Mouse (Mus musculus): ENCODE data around the gene Sox5. TPM values are rescaled to one million over a fixed set of nuclear protein-coding genes. Genes with fewer than 3 reads are reported as not detected.
A peak's percentile ranks its signal among the peaks of the same experiment; 100 is the strongest.

The Sox5 gene
- polyA plus RNA-seq, 1 experiment from 2014 or later: 54.7 TPM

- no peaks in the 10 kb centered on the region for H3K27me3 ChIP-seq (ENCODE audit: control insufficient read depth, insufficient read depth, low read length)
- no peak overlapping the region for H3K4me3 ChIP-seq (ENCODE audit: low read depth, low read length)
- no peak overlapping the region for H3K9ac ChIP-seq (ENCODE audit: low read length)
- no peaks in the 10 kb centered on the region for H3K9me3 ChIP-seq (ENCODE audit: control insufficient read depth, low read length)
- H3K4me2 ChIP-seq (ENCODE audit: low read depth, severe bottlenecking): no peak overlapping the region
- DNase-seq (ENCODE audit: low spot score): no peak
- WGBS: 60% methylated on average over 9 of the region's 9 CpGs
- 0 out of 2 replicates have a peak overlapping the region, but pooled peaks have one; percentile 18 for H3K27ac ChIP-seq (replicated peaks; ENCODE audit: low read depth, low read length)
- ATAC-seq (ENCODE audit: insufficient number of reproducible peaks, low FRiP score, low TSS enrichment, low read depth): no peak
- no peaks in the 10 kb centered on the region for H3K36me3 ChIP-seq (ENCODE audit: control insufficient read depth, insufficient read depth, low read length)
- 0 out of 2 replicates have a peak, but pooled peaks cover 2% of the 10 kb centered on the region for H3K4me1 ChIP-seq (ENCODE audit: control insufficient read depth, insufficient read depth, low read length)
These were observed 132.9 kb downstream of the Sox5 start for GRCm38 (mm10) chr6:144648896-144649295.

- no peak overlapping the region for H3K4me2 ChIP-seq (ENCODE audit: low read depth, severe bottlenecking)
- H3K27ac ChIP-seq (replicated peaks; ENCODE audit: low read depth, low read length): no peak overlapping the region
- DNase-seq (ENCODE audit: low spot score) (no peak), ATAC-seq (ENCODE audit: insufficient number of reproducible peaks, low FRiP score, low TSS enrichment, low read depth) (no peak)
- H3K4me1 ChIP-seq (ENCODE audit: control insufficient read depth, insufficient read depth, low read length): 0 out of 2 replicates have a peak, but pooled peaks cover 2% of the 10 kb centered on the region
- no peaks in the 10 kb centered on the region for H3K36me3 ChIP-seq (ENCODE audit: control insufficient read depth, insufficient read depth, low read length)
- no peak overlapping the region for H3K9ac ChIP-seq (ENCODE audit: low read length)
- no peak overlapping the region for H3K4me3 ChIP-seq (ENCODE audit: low read depth, low read length)
- 28% methylated on average over 4 of the region's 4 CpGs for WGBS
- no peaks in the 10 kb centered on the region for H3K27me3 ChIP-seq (ENCODE audit: control insufficient read depth, insufficient read depth, low read length)
- H3K9me3 ChIP-seq (ENCODE audit: control insufficient read depth, low read length): no peaks in the 10 kb centered on the region
These were observed 133.6 kb downstream of the Sox5 start for GRCm38 (mm10) chr6:144648124-144648591.

- Histone ChIP-seq H3K4me1 (ENCODE audit: control insufficient read depth, insufficient read depth, low read length) (0 out of 2 replicates have a peak, but pooled peaks cover 8% of the 10 kb centered on the region), H3K36me3 (ENCODE audit: control insufficient read depth, insufficient read depth, low read length) (no peaks in the 10 kb centered on the region), H3K4me2 (ENCODE audit: low read depth, severe bottlenecking) (no peak overlapping the region), H3K27me3 (ENCODE audit: control insufficient read depth, insufficient read depth, low read length) (no peaks in the 10 kb centered on the region), H3K9ac (ENCODE audit: low read length) (no peak overlapping the region), H3K4me3 (ENCODE audit: low read depth, low read length) (no peak overlapping the region), H3K9me3 (ENCODE audit: control insufficient read depth, low read length) (no peaks in the 10 kb centered on the region), H3K27ac (replicated peaks; ENCODE audit: low read depth, low read length) (no peak overlapping the region)
- DNase-seq (ENCODE audit: low spot score): no peak
- WGBS: 93% methylated on average over 3 of the region's 3 CpGs
- no peak for ATAC-seq (ENCODE audit: insufficient number of reproducible peaks, low FRiP score, low TSS enrichment, low read depth)
These were observed 135.4 kb downstream of the Sox5 start for GRCm38 (mm10) chr6:144646331-144646730.

- H3K4me1 ChIP-seq (ENCODE audit: control insufficient read depth, insufficient read depth, low read length): 0 out of 2 replicates have a peak, but pooled peaks cover 8% of the 10 kb centered on the region
- WGBS: 93% methylated on average over 4 of the region's 4 CpGs
- H3K36me3 ChIP-seq (ENCODE audit: control insufficient read depth, insufficient read depth, low read length): no peaks in the 10 kb centered on the region
- no peak overlapping the region for H3K27ac ChIP-seq (replicated peaks; ENCODE audit: low read depth, low read length)
- H3K4me3 ChIP-seq (ENCODE audit: low read depth, low read length): no peak overlapping the region
- no peak for DNase-seq (ENCODE audit: low spot score)
- no peak overlapping the region for H3K4me2 ChIP-seq (ENCODE audit: low read depth, severe bottlenecking)
- H3K9ac ChIP-seq (ENCODE audit: low read length): no peak overlapping the region
- no peaks in the 10 kb centered on the region for H3K27me3 ChIP-seq (ENCODE audit: control insufficient read depth, insufficient read depth, low read length)
- ATAC-seq (ENCODE audit: insufficient number of reproducible peaks, low FRiP score, low TSS enrichment, low read depth): no peak
- no peaks in the 10 kb centered on the region for H3K9me3 ChIP-seq (ENCODE audit: control insufficient read depth, low read length)
These were observed 136.0 kb downstream of the Sox5 start for GRCm38 (mm10) chr6:144645796-144646195.

GRCm38 (mm10) chr6:144644711-144645110, 137.1 kb downstream of the Sox5 start:
- no peaks in the 10 kb centered on the region for H3K27me3 ChIP-seq (ENCODE audit: control insufficient read depth, insufficient read depth, low read length)
- H3K9ac ChIP-seq (ENCODE audit: low read length): no peak overlapping the region
- H3K4me2 ChIP-seq (ENCODE audit: low read depth, severe bottlenecking): no peak overlapping the region
- H3K4me3 ChIP-seq (ENCODE audit: low read depth, low read length): no peak overlapping the region
- H3K36me3 ChIP-seq (ENCODE audit: control insufficient read depth, insufficient read depth, low read length): no peaks in the 10 kb centered on the region
- 66% methylated on average over 4 of the region's 4 CpGs for WGBS
- DNase-seq (ENCODE audit: low spot score): peak; percentile 66
- H3K27ac ChIP-seq (replicated peaks; ENCODE audit: low read depth, low read length): no peak overlapping the region
- no peak for ATAC-seq (ENCODE audit: insufficient number of reproducible peaks, low FRiP score, low TSS enrichment, low read depth)
- H3K4me1 ChIP-seq (ENCODE audit: control insufficient read depth, insufficient read depth, low read length): 0 out of 2 replicates have a peak, but pooled peaks cover 8% of the 10 kb centered on the region
- H3K9me3 ChIP-seq (ENCODE audit: control insufficient read depth, low read length): no peaks in the 10 kb centered on the region

GRCm38 (mm10) chr6:144643601-144644000, 138.2 kb downstream of the Sox5 start:
- H3K4me1 ChIP-seq (ENCODE audit: control insufficient read depth, insufficient read depth, low read length): 0 out of 2 replicates have a peak, but pooled peaks cover 8% of the 10 kb centered on the region
- no peak overlapping the region for H3K4me3 ChIP-seq (ENCODE audit: low read depth, low read length)
- H3K9me3 ChIP-seq (ENCODE audit: control insufficient read depth, low read length): no peaks in the 10 kb centered on the region
- no peak overlapping the region for H3K27ac ChIP-seq (replicated peaks; ENCODE audit: low read depth, low read length)
- H3K27me3 ChIP-seq (ENCODE audit: control insufficient read depth, insufficient read depth, low read length): no peaks in the 10 kb centered on the region
- DNase-seq (ENCODE audit: low spot score): no peak
- no peaks in the 10 kb centered on the region for H3K36me3 ChIP-seq (ENCODE audit: control insufficient read depth, insufficient read depth, low read length)
- no peak overlapping the region for H3K4me2 ChIP-seq (ENCODE audit: low read depth, severe bottlenecking)
- ATAC-seq (ENCODE audit: insufficient number of reproducible peaks, low FRiP score, low TSS enrichment, low read depth): no peak
- H3K9ac ChIP-seq (ENCODE audit: low read length): no peak overlapping the region
- WGBS: 86% methylated on average over 5 of the region's 5 CpGs

GRCm38 (mm10) chr6:144641888-144642287, 139.9 kb downstream of the Sox5 start:
- Histone ChIP-seq H3K4me2 (ENCODE audit: low read depth, severe bottlenecking) (no peak overlapping the region), H3K36me3 (ENCODE audit: control insufficient read depth, insufficient read depth, low read length) (no peaks in the 10 kb centered on the region), H3K4me3 (ENCODE audit: low read depth, low read length) (no peak overlapping the region), H3K9ac (ENCODE audit: low read length) (no peak overlapping the region), H3K27me3 (ENCODE audit: control insufficient read depth, insufficient read depth, low read length) (no peaks in the 10 kb centered on the region), H3K27ac (replicated peaks; ENCODE audit: low read depth, low read length) (no peak overlapping the region), H3K9me3 (ENCODE audit: control insufficient read depth, low read length) (no peaks in the 10 kb centered on the region), H3K4me1 (ENCODE audit: control insufficient read depth, insufficient read depth, low read length) (peaks cover 9% of the 10 kb centered on the region; the same call in 1 of the 2 replicates)
- WGBS: 69% methylated on average over 5 of the region's 5 CpGs
- ATAC-seq (ENCODE audit: insufficient number of reproducible peaks, low FRiP score, low TSS enrichment, low read depth) (no peak), DNase-seq (ENCODE audit: low spot score) (no peak)

- no peak for ATAC-seq (ENCODE audit: insufficient number of reproducible peaks, low FRiP score, low TSS enrichment, low read depth)
- H3K4me2 ChIP-seq (ENCODE audit: low read depth, severe bottlenecking): no peak overlapping the region
- no peak overlapping the region for H3K4me3 ChIP-seq (ENCODE audit: low read depth, low read length)
- peaks cover 9% of the 10 kb centered on the region; the same call in 1 of the 2 replicates for H3K4me1 ChIP-seq (ENCODE audit: control insufficient read depth, insufficient read depth, low read length)
- 84% methylated on average over 3 of the region's 3 CpGs for WGBS
- H3K36me3 ChIP-seq (ENCODE audit: control insufficient read depth, insufficient read depth, low read length): no peaks in the 10 kb centered on the region
- no peak for DNase-seq (ENCODE audit: low spot score)
- no peak overlapping the region for H3K9ac ChIP-seq (ENCODE audit: low read length)
- H3K27me3 ChIP-seq (ENCODE audit: control insufficient read depth, insufficient read depth, low read length): no peaks in the 10 kb centered on the region
- H3K9me3 ChIP-seq (ENCODE audit: control insufficient read depth, low read length): no peaks in the 10 kb centered on the region
- no peak overlapping the region for H3K27ac ChIP-seq (replicated peaks; ENCODE audit: low read depth, low read length)
These were observed 141.2 kb downstream of the Sox5 start for GRCm38 (mm10) chr6:144640591-144640990.

- Histone ChIP-seq H3K4me1 (ENCODE audit: control insufficient read depth, insufficient read depth, low read length) (peaks cover 9% of the 10 kb centered on the region; the same call in 1 of the 2 replicates), H3K9ac (ENCODE audit: low read length) (no peak overlapping the region), H3K36me3 (ENCODE audit: control insufficient read depth, insufficient read depth, low read length) (no peaks in the 10 kb centered on the region), H3K4me3 (ENCODE audit: low read depth, low read length) (no peak overlapping the region), H3K9me3 (ENCODE audit: control insufficient read depth, low read length) (no peaks in the 10 kb centered on the region), H3K27ac (replicated peaks; ENCODE audit: low read depth, low read length) (no peak overlapping the region), H3K4me2 (ENCODE audit: low read depth, severe bottlenecking) (no peak overlapping the region), H3K27me3 (ENCODE audit: control insufficient read depth, insufficient read depth, low read length) (no peaks in the 10 kb centered on the region)
- 83% methylated on average over 5 of the region's 5 CpGs for WGBS
- DNase-seq (ENCODE audit: low spot score) (no peak), ATAC-seq (ENCODE audit: insufficient number of reproducible peaks, low FRiP score, low TSS enrichment, low read depth) (no peak)
These were observed 143.2 kb downstream of the Sox5 start for GRCm38 (mm10) chr6:144638547-144638946.

Measured in limb, embryonic 11.5 days (tissue).